Mouse (Mus musculus) liver, embryonic 14 days (tissue): ENCODE results near the gene Gm4779. TPM values are rescaled to one million over a fixed set of nuclear protein-coding genes. Genes with fewer than 3 reads are reported as not detected.

Experiments
- polyA plus RNA-seq: library from polyadenylated mRNA; depleted of rRNA; stranded (reverse); fragments of >200 nt; gene quantifications from 2 replicates; pipeline ENCODE4 v1.2.3, GENCODE M21; 2012; rRNA removed

The Gm4779 gene
- polyA plus RNA-seq, result 0.20 and 0.26 TPM in 2 replicates

GRCm38 (mm10) chrX:101794342-101794741, at the start of gene Gm4779, which contains the start of gene 8030474K03Rik:
Gm4779 (minus strand) TSS chrX:101794423.
8030474K03Rik (plus strand) TSS chrX:101794656.

Other genes with a start within 250 kb of the Gm4779 start
- gene Ogt, start 154.4 kb downstream of the Gm4779 start, polyA plus RNA-seq, result 53.8 and 64.5 TPM in 2 replicates
- gene Cxcr3, start 60.2 kb downstream of the Gm4779 start, polyA plus RNA-seq, result 0.19 and 0.27 TPM in 2 replicates
- gene 8030474K03Rik, start 233 bp upstream of the Gm4779 start, polyA plus RNA-seq, result 0.10 and 0.20 TPM in 2 replicates
- 0.37 and 0.38 TPM in 2 replicates for gene Nhsl2, start 55.0 kb upstream of the Gm4779 start, polyA plus RNA-seq